Mouse (Mus musculus) cortical plate, adult 2 months (tissue): Measurements from ENCODE around the gene Gm12184.

Experiments used
- CTCF ChIP-seq: fragments of 200-500 bp; IDR thresholded peaks from 2 replicates; pipeline ENCODE4 v1.5.1; 2011; ENCODE audit warnings: mild to moderate bottlenecking, control low read depth, low read length; ENCODE audit not compliant: insufficient read depth; ENCODE audit errors: extremely low read depth
- POLR2A ChIP-seq: fragments of 200-500 bp; IDR thresholded peaks from 2 replicates; pipeline ENCODE4 v1.6.1; 2011; ENCODE audit warnings: mild to moderate bottlenecking, low read length, control low read depth; ENCODE audit not compliant: insufficient read depth; ENCODE audit errors: extremely low read depth

DNA sequence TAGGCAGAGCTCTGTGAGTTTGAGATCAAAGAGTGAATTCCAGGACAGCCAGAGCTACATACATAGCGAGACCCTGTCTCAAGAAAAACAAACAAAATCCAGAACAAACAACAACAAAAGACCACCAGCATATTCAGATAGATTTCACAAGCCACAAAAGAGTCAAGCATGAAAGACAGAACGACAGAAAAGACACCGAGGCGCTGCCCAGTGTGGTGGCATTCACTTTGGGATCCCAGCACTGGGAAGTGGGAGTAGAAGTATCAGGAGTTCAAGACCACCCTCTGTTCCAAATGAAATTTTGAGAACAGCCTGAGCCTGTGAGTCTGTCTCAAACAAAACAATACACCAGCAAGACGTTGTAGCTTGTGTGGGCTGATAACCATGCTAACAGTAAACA, 20.4 kb upstream of the Gm12184 start:
- TF ChIP-seq CTCF (no peak), POLR2A (no peak)
